Mouse (Mus musculus) G1E (cell line): Measurements from ENCODE around the gene Gm7075. TPM values are rescaled to one million over a fixed set of nuclear protein-coding genes. Genes with fewer than 3 reads are reported as not detected.

Source experiments
- ATAC-seq: 2 replicates; pipeline ENCODE4 v1.8.0; 2016; ENCODE audit warnings: mild to moderate bottlenecking; ENCODE audit not compliant: insufficient number of reproducible peaks, poor library complexity, low FRiP score, severe bottlenecking; ENCODE audit errors: extremely low read depth
- DNase-seq: peaks from one replicate; pipeline ENCODE4 v3.0.0; 2012; ENCODE audit warnings: low spot score
- H3K27me3 ChIP-seq: 2 replicates; pipeline ENCODE4 v1.6.1; 2012; ENCODE audit warnings: mild to moderate bottlenecking, low read length, inconsistent platforms; ENCODE audit not compliant: insufficient read depth
- H3K36me3 ChIP-seq: replicated peaks from 2 replicates; pipeline ENCODE3; 2012; ENCODE audit warnings: mild to moderate bottlenecking, inconsistent platforms
- H3K4me1 ChIP-seq: 2 replicates; pipeline ENCODE4 v1.6.1; 2012; ENCODE audit warnings: low read depth, low read length, inconsistent platforms, mixed read lengths; ENCODE audit not compliant: insufficient read depth
- H3K4me3 ChIP-seq: 2 replicates; pipeline ENCODE4 v1.5.1; 2012; ENCODE audit warnings: low read depth, mild to moderate bottlenecking, inconsistent platforms, low read length, moderate library complexity, mixed read lengths
- H3K9me3 ChIP-seq: replicated peaks from 2 replicates; pipeline ENCODE4 v1.6.1; 2012; ENCODE audit warnings: inconsistent platforms
- CTCF ChIP-seq: IDR thresholded peaks from 2 replicates; pipeline ENCODE4 v1.5.1; 2012; ENCODE audit warnings: low read depth, low read length, inconsistent platforms, mixed read lengths
- GATA1 ChIP-seq: IDR thresholded peaks from 2 replicates; pipeline ENCODE4 v1.6.1; 2012; ENCODE audit warnings: borderline replicate concordance, low read length, inconsistent platforms, mixed read lengths
- GATA2 ChIP-seq: IDR thresholded peaks from 2 replicates; pipeline ENCODE4 v1.6.1; 2012; ENCODE audit warnings: low read depth, low read length, inconsistent platforms, borderline replicate concordance
- POLR2AphosphoS5 ChIP-seq: IDR thresholded peaks from 2 replicates; pipeline ENCODE4 v1.6.1; 2012; ENCODE audit warnings: low read depth, low read length, inconsistent platforms; ENCODE audit not compliant: insufficient replicate concordance
- TAL1 ChIP-seq: conservative IDR thresholded peaks from 2 replicates; pipeline ENCODE4 v1.6.1; 2012; ENCODE audit warnings: low read depth, low read length, inconsistent platforms, mixed read lengths
- polyA plus RNA-seq: library from polyadenylated mRNA; stranded (reverse); fragments of >175 nt; gene quantifications from 2 replicates; pipeline ENCODE4 v1.2.3, GENCODE M21; 2012
- total RNA-seq, 2 experiments: library from RNA; stranded (forward) in 1 of 2; stranded (reverse) in 1 of 2; fragments of 200-1000 nt in 1 of 2; fragments of >200 nt in 1 of 2; fragmentation: Nextera tagmentation in 1 of 2; gene quantifications; 2 replicates each; pipeline ENCODE4 v1.2.3; 2014 to 2017

Gene Gm7075
- total and polyA plus RNA-seq, 3 experiments: not detected

- H3K36me3 ChIP-seq: no peaks in the 10 kb centered on the region
- no peak for TF ChIP-seq TAL1
- no peak for TF ChIP-seq GATA2
- TF ChIP-seq POLR2AphosphoS5: no peak
- TF ChIP-seq GATA1: no peak
- TF ChIP-seq CTCF: no peak
- H3K4me1 ChIP-seq: peaks cover 10% of the 10 kb centered on the region; the same call in 1 of the 2 replicates
- H3K9me3 ChIP-seq: no peaks in the 10 kb centered on the region
- H3K4me3 ChIP-seq: peak within 1 kb of the TSS; percentile 67
- no peaks in the 10 kb centered on the region for H3K27me3 ChIP-seq
- ATAC-seq (peak; percentile 89), DNase-seq (peak; percentile 49)
These were observed 39.0 kb downstream of the Gm7075 start, which contains the start of gene Dnajc12 for GRCm38 (mm10) chr10:63382372-63383279. Gene Dnajc12 (plus strand): TSS chr10:63382443.

GRCm38 (mm10) chr10:63381498-63382280 is 39.9 kb downstream of the Gm7075 start, which contains the start of gene Sirt1:
Gene Sirt1 (minus strand): TSS chr10:63381704.
- no peak for TF ChIP-seq POLR2AphosphoS5
- TF ChIP-seq TAL1: no peak
- TF ChIP-seq GATA1: no peak
- Histone ChIP-seq H3K9me3 (no peaks in the 10 kb centered on the region), H3K36me3 (no peaks in the 10 kb centered on the region), H3K4me1 (peaks cover 11% of the 10 kb centered on the region; the same call in 1 of the 2 replicates), H3K27me3 (no peaks in the 10 kb centered on the region), H3K4me3 (peak within 1 kb of the TSS; percentile 67)
- ATAC-seq (no peak), DNase-seq (no peak)

- H3K36me3 ChIP-seq: no peaks in the 10 kb centered on the region
- DNase-seq (no peak), ATAC-seq (no peak)
- H3K27me3 ChIP-seq: no peaks in the 10 kb centered on the region
- no peak overlapping the region for H3K4me3 ChIP-seq
- peaks cover 11% of the 10 kb centered on the region; the same call in 1 of the 2 replicates for H3K4me1 ChIP-seq
- no peak for TF ChIP-seq GATA1
- no peak for TF ChIP-seq TAL1
- no peak for TF ChIP-seq CTCF
- no peak for TF ChIP-seq POLR2AphosphoS5
- no peak for TF ChIP-seq GATA2
- H3K9me3 ChIP-seq: no peaks in the 10 kb centered on the region
These were observed 42.5 kb downstream of the Gm7075 start for GRCm38 (mm10) chr10:63378948-63379680.

- TF ChIP-seq GATA1: no peak
- no peak for TF ChIP-seq GATA2
- no peak for TF ChIP-seq POLR2AphosphoS5
- peak; percentile 23; the same call in 1 of the 2 replicates for TF ChIP-seq CTCF
- TF ChIP-seq TAL1: no peak
- Histone ChIP-seq H3K27me3 (no peaks in the 10 kb centered on the region), H3K9me3 (no peaks in the 10 kb centered on the region), H3K36me3 (no peaks in the 10 kb centered on the region), H3K4me1 (peaks cover 8% of the 10 kb centered on the region; the same call in 1 of the 2 replicates), H3K4me3 (no peak overlapping the region)
- ATAC-seq: peak; percentile 49; the same call in 1 of the 2 replicates
- no peak for DNase-seq
These were observed 44.1 kb downstream of the Gm7075 start for GRCm38 (mm10) chr10:63377468-63377867.

- H3K27me3 ChIP-seq: no peaks in the 10 kb centered on the region
- DNase-seq (no peak), ATAC-seq (no peak)
- H3K4me1 ChIP-seq: peaks cover 3% of the 10 kb centered on the region; the same call in 1 of the 2 replicates
- H3K4me3 ChIP-seq: no peak overlapping the region
- TF ChIP-seq TAL1 (no peak), GATA1 (no peak), POLR2AphosphoS5 (no peak)
- no peaks in the 10 kb centered on the region for H3K36me3 ChIP-seq
- H3K9me3 ChIP-seq: no peaks in the 10 kb centered on the region
These were observed 45.3 kb downstream of the Gm7075 start for GRCm38 (mm10) chr10:63376303-63376702.

Other genes starting within 250 kb of the Gm7075 start
- not detected in 2 replicates for gene Mypn, start 217.8 kb downstream of the Gm7075 start, total RNA-seq (2014; fragmentation: Nextera tagmentation)
- gene Mypn, start 217.8 kb downstream of the Gm7075 start, total RNA-seq (2017): not detected in 2 replicates
- gene Mypn, start 217.8 kb downstream of the Gm7075 start, polyA plus RNA-seq: not detected in 2 replicates
- gene Herc4, start 178.0 kb downstream of the Gm7075 start, total RNA-seq (2014; fragmentation: Nextera tagmentation): 45.9 and 62.3 TPM in 2 replicates
- gene Herc4, start 178.0 kb downstream of the Gm7075 start, total RNA-seq (2017): 32.7 and 32.9 TPM in 2 replicates
- 5.8 and 6.7 TPM in 2 replicates for gene Herc4, start 178.0 kb downstream of the Gm7075 start, polyA plus RNA-seq
- 27.5 and 36.9 TPM in 2 replicates for gene Sirt1, start 40.1 kb downstream of the Gm7075 start, total RNA-seq (2014; fragmentation: Nextera tagmentation)
- 35.6 and 38.5 TPM in 2 replicates for gene Sirt1, start 40.1 kb downstream of the Gm7075 start, total RNA-seq (2017)
- gene Sirt1, start 40.1 kb downstream of the Gm7075 start, polyA plus RNA-seq: 1.7 and 1.8 TPM in 2 replicates
- gene Dnajc12, start 39.3 kb downstream of the Gm7075 start, total RNA-seq (2014; fragmentation: Nextera tagmentation): 1.2 and 8.5 TPM in 2 replicates
- 1.7 and 1.9 TPM in 2 replicates for gene Dnajc12, start 39.3 kb downstream of the Gm7075 start, total RNA-seq (2017)
- 0.20 and 0.43 TPM in 2 replicates for gene Dnajc12, start 39.3 kb downstream of the Gm7075 start, polyA plus RNA-seq
- not detected in 2 replicates for gene Ctnna3, start 8.3 kb upstream of the Gm7075 start, total RNA-seq (2014; fragmentation: Nextera tagmentation)
- gene Ctnna3, start 8.3 kb upstream of the Gm7075 start, total RNA-seq (2017): 0.12 TPM in 1 of 2 replicates, not detected in the other
- gene Ctnna3, start 8.3 kb upstream of the Gm7075 start, polyA plus RNA-seq: not detected in 2 replicates